Mouse (Mus musculus): ENCODE results near the gene 1700016D06Rik.

1700016D06Rik gene

DNA sequence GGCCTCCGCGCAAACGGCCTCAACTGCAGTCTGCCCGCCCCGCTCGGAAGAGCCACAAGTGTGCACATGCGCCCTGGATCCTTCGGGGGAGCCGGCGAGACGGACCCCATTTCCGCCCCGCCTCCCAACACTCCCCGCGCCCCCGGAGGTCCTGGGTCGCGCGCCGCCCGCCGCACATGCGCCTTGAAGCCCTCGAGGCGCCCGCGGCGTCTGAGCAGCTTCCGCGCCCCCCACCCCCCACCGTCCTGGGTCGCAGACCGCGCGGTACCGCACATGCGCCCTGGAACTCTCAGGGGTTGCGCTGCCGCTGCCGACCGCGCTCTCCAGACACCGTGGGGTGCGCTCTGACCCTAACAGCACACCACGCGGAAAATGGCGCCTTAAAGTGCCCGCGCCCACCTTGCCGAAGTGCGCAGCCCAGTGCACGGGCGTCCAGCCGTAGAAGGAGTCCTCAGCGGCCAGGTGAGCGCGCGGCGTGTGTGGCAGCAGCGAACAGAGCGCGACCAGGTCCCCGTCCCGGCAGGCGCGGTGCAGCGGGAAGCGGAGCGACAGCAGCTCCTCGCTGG is 65.8 kb downstream of the 1700016D06Rik start:
- DNase-seq (ENCODE audit: low read depth, low spot score): peak; percentile 84

DNA sequence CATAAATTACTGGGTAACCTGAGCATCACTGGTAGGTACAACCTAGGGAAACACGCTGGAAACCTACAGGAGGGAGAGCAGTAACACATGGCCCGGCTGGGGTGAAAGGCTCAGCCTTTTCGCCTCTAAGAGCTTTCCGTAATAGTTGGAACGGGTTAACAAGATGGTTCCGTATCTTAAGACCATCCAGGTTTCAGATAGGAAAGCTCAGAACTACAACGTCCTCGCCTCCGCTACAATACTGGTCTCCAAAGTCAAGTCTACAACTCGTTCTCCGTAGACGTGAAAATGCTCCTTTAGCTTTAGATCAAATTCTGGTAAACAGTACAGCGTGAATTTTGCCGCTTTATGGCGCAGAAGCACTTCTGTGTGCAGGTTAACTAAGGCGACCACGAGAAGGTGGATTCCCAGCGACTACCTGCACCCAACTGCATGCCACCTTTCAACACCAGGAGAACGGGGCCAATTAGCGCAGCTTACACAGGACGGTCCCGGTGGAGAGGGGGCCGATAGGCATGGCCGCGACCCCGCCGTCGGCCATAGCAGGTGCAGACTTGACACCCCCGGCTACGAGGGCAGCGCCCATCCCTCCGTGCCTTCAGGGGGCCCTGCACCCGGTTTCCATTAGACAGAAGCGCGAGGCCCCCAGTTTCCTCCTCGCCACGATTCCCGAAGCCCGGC is 66.4 kb downstream of the 1700016D06Rik start:
- DNase-seq (ENCODE audit: low read depth, low spot score): peak; percentile 61

DNA sequence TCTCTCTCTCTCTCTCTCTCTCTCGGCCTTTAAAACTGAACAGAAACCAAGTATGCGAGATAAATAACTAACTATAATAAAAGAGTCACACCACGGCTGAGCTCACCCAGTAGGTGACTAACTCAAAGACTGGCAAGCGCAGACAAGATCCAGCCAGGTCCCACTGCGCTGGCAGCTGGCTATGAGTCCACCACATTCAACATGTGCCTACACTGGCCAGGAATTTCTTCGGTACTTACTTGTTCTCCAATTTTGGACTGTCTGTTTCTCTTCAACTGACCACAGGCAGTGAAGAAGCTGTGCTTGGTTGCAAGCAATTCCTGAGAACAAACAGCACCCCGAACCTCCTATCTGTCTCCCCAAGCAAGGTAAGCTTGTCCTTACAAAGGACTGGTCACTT is 67.4 kb downstream of the 1700016D06Rik start:
- DNase-seq (ENCODE audit: low read depth, low spot score): peak; percentile 58

DNA sequence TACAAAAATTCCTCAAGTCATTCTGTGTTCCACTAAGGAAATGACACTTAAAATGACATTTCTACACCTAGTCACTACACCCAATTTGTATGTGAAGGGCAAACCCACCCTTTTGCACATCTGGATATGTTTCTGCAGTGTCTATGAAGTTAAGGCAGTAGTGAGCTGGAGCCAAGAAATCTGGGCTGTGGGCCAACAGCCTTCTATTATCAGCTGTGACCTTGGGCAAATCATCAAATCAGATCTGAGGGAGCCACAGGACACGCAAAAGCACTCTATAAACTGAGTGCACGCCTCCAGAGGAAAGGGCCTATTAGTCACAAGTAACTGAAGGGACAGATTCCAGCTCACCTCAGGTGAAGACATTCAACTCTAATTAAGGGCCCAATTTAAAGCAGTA is 68.5 kb downstream of the 1700016D06Rik start:
- peak; percentile 88 for DNase-seq (ENCODE audit: low read depth, low spot score)

DNA sequence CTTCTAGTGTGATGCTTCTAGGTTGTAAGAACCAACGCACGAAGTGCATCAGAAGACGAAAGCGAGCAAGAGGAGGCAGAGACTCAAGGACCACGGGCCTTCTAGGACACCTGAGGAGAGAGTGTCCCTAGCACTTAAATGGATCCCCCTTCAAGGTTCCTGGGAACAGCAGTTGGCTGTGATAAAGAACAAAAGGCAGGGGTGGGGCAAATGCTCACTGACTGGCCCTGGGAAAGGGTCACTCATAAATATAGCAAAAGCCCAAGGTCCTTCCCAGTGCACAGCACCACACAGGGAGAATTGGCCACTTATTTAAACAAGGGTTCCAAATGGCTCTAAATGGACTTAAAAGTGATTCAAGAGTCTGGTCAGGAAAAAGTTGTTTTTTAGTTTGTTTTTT is 71.7 kb downstream of the 1700016D06Rik start:
- DNase-seq (ENCODE audit: low read depth, low spot score): no peak

DNA sequence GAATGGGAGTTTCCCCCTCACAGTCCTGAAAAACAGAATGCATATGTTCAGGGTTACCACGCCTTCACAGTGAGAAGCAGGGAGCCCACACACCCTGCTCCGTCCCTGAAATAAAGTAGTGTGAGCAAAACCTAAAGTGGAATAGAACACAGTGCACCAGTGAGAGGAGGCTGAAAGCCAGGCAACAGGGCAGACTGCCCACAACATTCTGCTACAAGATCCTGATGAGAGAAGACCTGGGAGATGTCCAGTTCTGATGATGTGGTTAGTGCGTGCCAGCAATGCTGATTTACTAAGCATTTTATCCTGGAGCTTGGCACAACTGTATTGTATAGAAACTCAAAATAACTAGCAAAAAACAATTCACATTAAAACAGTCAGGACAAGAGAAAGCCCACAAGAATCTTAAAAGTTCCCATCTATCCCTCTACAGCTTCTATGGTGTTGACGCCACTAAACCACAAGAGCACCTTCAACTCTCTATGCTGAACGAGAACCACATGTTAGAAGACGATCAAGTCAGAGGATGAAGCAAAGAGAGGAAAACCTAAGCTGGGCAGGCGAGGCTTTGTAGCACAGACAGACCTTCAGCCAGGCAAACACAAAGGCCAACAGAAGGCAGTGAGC is 72.2 kb downstream of the 1700016D06Rik start:
- DNase-seq (ENCODE audit: low read depth, low spot score): peak; percentile 80

DNA sequence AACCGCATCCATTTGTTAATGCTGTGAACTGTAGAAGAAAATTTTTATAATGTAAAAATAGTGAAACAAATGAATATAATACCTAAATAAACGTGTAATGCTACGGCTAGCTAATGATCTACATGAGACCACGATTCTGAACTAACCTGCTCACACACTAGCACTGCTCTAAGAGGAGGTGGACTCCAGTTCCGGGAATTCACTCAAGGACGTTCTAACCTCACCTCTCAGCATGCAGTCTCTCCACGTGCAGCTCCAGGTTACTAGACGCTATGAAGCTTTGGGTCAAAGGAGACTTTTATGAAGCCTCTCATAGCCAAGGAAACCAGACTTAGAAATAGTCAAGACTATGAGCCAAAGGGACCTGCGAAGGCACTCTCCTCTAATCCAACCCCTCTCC is 73.1 kb downstream of the 1700016D06Rik start:
- DNase-seq (ENCODE audit: low read depth, low spot score): no peak

DNA sequence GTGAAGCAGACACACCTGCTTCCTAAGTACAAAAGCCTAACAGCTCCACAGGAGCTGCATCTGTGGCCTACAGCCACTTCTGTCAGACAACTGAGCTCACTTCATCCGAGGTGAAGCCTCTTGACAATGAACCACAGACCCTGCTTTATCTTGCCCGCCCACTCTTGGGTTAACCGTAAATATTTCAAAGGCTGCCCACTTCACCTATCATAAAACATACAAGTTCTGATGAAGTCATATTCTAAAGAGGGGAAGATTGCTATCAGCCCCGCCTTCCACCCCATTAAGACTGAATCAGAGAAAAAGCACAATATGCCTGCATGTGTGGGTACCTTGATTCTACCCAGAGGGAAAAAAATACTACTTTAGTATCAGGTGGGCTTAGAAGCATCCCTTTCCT is 75.8 kb downstream of the 1700016D06Rik start:
- no peak for DNase-seq (ENCODE audit: low read depth, low spot score)

DNA sequence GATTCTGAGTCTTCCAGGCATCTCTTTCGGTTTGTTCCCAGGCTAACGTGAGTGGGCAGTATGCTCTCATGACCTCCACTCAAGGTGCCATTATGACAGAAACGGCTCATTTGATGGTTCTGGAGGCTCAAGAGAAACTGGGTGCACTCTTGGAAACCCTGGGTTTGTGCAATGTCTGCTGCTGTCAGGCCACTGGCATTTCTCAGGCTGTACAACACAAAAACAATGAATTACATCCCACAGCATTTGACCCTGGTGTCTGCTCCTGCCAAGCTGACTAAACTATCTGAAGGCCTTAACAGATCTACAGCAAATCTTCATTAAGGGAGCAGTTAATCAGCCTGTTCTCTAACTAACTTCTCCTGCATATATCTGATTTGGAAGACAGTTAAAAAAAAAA is 81.8 kb downstream of the 1700016D06Rik start:
- no peak for DNase-seq (ENCODE audit: low read depth, low spot score)

DNA sequence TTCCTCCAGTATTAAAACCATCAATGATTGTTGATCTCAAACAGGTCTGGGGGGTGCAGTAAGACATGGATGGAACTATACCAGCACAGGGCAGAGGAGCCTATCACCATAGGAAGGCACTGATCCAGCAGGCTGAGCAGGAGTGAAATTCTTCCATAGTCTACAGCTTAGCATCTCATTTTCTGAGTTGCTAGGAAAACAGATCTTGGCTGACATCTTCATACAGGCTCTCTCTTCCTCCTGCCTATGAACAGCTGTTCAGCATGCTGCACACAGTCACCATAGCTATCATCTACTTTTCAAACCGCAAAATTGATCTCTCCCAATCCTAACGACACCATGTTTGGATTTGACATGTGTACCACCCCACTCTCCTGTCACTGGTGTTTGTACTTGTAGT is 82.8 kb downstream of the 1700016D06Rik start:
- no peak for DNase-seq (ENCODE audit: low read depth, low spot score)

DNA sequence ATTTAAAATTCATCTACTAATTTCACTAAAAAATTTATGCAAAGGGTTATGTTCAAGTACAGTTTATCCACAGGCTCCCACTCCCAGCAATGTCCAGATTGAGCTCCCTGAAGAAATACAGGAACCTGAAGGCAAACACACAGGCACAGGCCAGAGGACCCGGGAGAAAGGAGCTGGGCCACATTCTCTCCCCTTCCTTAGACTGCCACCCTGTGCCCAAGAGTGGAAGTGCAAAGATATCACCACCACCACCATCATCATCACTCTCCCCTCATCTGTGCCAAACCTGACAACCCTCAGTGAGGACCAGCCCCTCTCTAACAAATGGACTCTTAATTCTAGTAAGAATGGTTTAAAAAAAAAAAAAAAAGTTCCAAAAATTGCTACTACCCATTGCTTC is 84.6 kb downstream of the 1700016D06Rik start:
- peak; percentile 72 for DNase-seq (ENCODE audit: low read depth, low spot score)

DNA sequence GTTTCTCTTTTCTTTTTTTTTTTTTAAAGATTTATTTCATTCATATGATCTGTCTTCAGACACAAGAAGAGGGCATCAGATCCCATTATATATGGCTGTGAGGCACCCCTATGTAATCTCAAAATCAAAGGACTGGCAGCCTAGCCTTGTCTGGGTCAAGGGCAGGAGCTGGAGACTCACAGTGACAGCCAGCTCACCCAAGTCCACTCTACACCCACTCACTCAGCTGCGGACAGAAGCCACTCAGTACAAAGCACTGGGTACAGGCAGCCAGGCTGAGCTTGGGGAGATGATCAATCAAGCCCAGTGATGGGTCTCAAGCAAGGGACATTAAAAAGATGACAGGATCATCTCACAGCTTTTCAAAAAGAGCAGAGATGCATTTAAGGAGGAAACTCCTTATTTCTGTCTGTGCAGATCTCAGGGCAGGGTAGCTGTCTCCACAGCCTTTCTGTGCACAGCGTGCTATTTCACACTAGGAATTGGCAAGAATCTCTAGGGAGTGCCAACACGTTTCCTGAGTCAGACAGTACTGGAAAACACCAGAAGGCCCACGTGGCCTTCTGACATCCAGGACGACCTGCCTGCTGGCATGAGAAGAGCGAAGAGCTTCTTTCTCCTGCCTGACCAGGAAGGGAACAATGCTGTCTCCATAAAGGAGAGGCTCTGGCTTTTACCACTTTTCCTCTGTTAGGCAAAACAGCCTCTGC is 86.6 kb downstream of the 1700016D06Rik start:
- no peak for DNase-seq (ENCODE audit: low read depth, low spot score)

DNA sequence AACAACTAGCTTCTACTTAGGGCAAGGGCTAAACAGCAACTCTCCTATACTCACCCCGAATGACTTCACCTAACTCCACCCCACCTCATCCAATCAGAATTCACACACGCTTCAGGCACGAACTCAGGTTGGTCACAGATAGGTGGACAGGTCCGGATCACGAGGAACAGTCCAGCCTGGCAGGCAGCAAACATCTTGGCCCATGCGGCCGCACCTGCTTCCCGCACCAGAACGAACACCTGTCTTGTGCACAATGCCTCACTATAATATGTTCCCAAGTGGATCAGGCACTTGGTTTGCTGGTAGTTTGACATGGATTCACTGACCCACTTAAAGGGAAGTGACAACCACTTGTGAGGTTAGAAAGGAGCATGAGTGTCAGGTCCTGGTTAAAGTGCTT is 92.0 kb downstream of the 1700016D06Rik start:
- no peak for DNase-seq (ENCODE audit: low read depth, low spot score)
